In genomic region chr8:4313254-4314124, GRCm38 (mm10) we compare ENCODE assay signal across 14 mouse cellular contexts. TPM values are rescaled to one million over a fixed set of nuclear protein-coding genes. Genes with fewer than 3 reads are reported as not detected.
DNase-seq lines count a peak whose midpoint lies in the region; ATAC-seq and TF ChIP-seq lines count a peak whose summit lies in the region.
"Had no signal": no experiment of that assay in that cellular context is flagged by ENCODE, and none has a peak within 500 bp of the region (broad histone marks: within the 10 kb centered on the region; RNA-seq: fewer than 3 reads in every experiment).

No protein-coding gene starts in this region.

- no peak for ATAC-seq in hindbrain, embryonic 13.5 days (ENCODE audit: low FRiP score)
- ATAC-seq in cerebellum, adult (ENCODE audit: insufficient number of reproducible peaks, low FRiP score, low TSS enrichment) = no peak
- ATAC-seq: intestine, embryonic 16.5 days had no signal

- no peaks in the 10 kb centered on the region for H3K27me3 ChIP-seq in C2C12 (ENCODE audit: control insufficient read depth, insufficient read depth, insufficient read length)
- no peaks in the 10 kb centered on the region for H3K27me3 ChIP-seq in hindbrain, embryonic 13.5 days
- H3K27me3 ChIP-seq: embryonic facial prominence, embryonic 13.5 days; limb, embryonic 15.5 days; neural tube, embryonic 13.5 days had no signal

- H3K36me3 ChIP-seq in C2C12 (ENCODE audit: control insufficient read depth, insufficient read depth) = peaks cover 47% of the 10 kb centered on the region
- peaks cover 30% of the 10 kb centered on the region for H3K36me3 ChIP-seq in hindbrain, embryonic 13.5 days

- H3K4me2 ChIP-seq in hindbrain, embryonic 13.5 days = no peak overlapping the region
- H3K4me2 ChIP-seq: embryonic facial prominence, embryonic 13.5 days; heart, embryonic 11.5 days; limb, embryonic 15.5 days; neural tube, embryonic 13.5 days had no signal

- H3K4me1 ChIP-seq in hindbrain, embryonic 13.5 days (replicated peaks) = no peaks in the 10 kb centered on the region; the same call in 1 of the 2 replicates

- peak; percentile 41 for DNase-seq in layer of hippocampus, adult 9-11 months
- DNase-seq in layer of hippocampus, adult 9-10 months (ENCODE audit: low spot score) = no peak
- DNase-seq in CD8-positive naive resting alpha-beta T cell, adult 2 months (ENCODE audit: low read depth in 2 of 2, low spot score in 2 of 2) = peak; percentile 43 to 60
- DNase-seq in fibroblast of lung, adult 2 months (ENCODE audit: low read depth) = peak; percentile 29
- DNase-seq: cerebellum, adult 9-10 months; right cerebral cortex, adult 18-20 months had no signal

- no peak overlapping the region for H3K4me3 ChIP-seq in C2C12 (ENCODE audit: insufficient read depth, poor library complexity, severe bottlenecking)
- H3K4me3 ChIP-seq in hindbrain, embryonic 13.5 days = no peak overlapping the region
- H3K4me3 ChIP-seq: embryonic facial prominence, embryonic 13.5 days; limb, embryonic 15.5 days; neural tube, embryonic 13.5 days had no signal

- peaks cover 97% of the 10 kb centered on the region for H3K79me2 ChIP-seq in C2C12 (ENCODE audit: control insufficient read depth, insufficient read depth)

- no peak overlapping the region for H3K9ac ChIP-seq in hindbrain, embryonic 13.5 days
- H3K9ac ChIP-seq: embryonic facial prominence, embryonic 13.5 days; limb, embryonic 15.5 days; neural tube, embryonic 13.5 days had no signal

- 91% methylated on average over 3 of the region's 3 CpGs for WGBS in hindbrain, embryonic 13.5 days

- TF ChIP-seq CTCF in C2C12 (IDR thresholded peaks at IDR 0.05; ENCODE audit: control insufficient read depth, insufficient read depth, insufficient read length) = no peak

- H3ac ChIP-seq in C2C12 (ENCODE audit: control insufficient read depth, insufficient read length, low read depth) = peak overlapping the region; percentile 12

- no peak overlapping the region for H3K27ac ChIP-seq in hindbrain, embryonic 13.5 days
- H3K27ac ChIP-seq: embryonic facial prominence, embryonic 13.5 days; limb, embryonic 15.5 days; neural tube, embryonic 13.5 days had no signal

- no peaks in the 10 kb centered on the region for H3K9me3 ChIP-seq in hindbrain, embryonic 13.5 days
- H3K9me3 ChIP-seq: embryonic facial prominence, embryonic 13.5 days; limb, embryonic 15.5 days; neural tube, embryonic 13.5 days had no signal

- peaks cover 86% of the 10 kb centered on the region for H3K79me3 ChIP-seq in C2C12 (ENCODE audit: low read depth)

TF ChIP-seq in C2C12, 6 proteins besides CTCF, POLR2A, EP300 and RAD21:
- TF ChIP-seq FOSL1 (IDR thresholded peaks at IDR 0.05; ENCODE audit: insufficient read depth, low read length, poor library complexity, severe bottlenecking) (no peak), MYOD1 (IDR thresholded peaks at IDR 0.05; ENCODE audit: control insufficient read depth, insufficient read length, low read depth) (peak; percentile 6)
TF ChIP-seq in C2C12: peak in this region for 1.

RNA-seq across cellular contexts. Expression of gene Ccl25, which starts 11.5 kb away (rescaled TPM):
- polyA plus RNA-seq in C2C12 (2012; fragmentation: generic; extraction: Trizol) = 6.0 TPM
- 22.3 and 24.9 TPM in 2 replicates for polyA plus RNA-seq in hindbrain, embryonic 13.5 days (2015; fragmentation: Nextera tagmentation; extraction: Ambion mirVana)

RNA-seq across cellular contexts. Expression of gene Elavl1, which starts 11.7 kb away (rescaled TPM):
- 63.8 TPM for polyA plus RNA-seq in C2C12 (2012; fragmentation: generic; extraction: Trizol)
- polyA plus RNA-seq in hindbrain, embryonic 13.5 days (2015; fragmentation: Nextera tagmentation; extraction: Ambion mirVana) = 121 and 127 TPM in 2 replicates

RNA-seq across cellular contexts. Expression of gene Timm44, which starts 37.8 kb away (rescaled TPM):
- 38.0 TPM for polyA plus RNA-seq in C2C12 (2012; fragmentation: generic; extraction: Trizol)
- 41.5 and 42.6 TPM in 2 replicates for polyA plus RNA-seq in hindbrain, embryonic 13.5 days (2015; fragmentation: Nextera tagmentation; extraction: Ambion mirVana)

RNA-seq across cellular contexts. Expression of gene Ctxn1, which starts 54.4 kb away (rescaled TPM):
- 45.0 TPM for polyA plus RNA-seq in C2C12 (2012; fragmentation: generic; extraction: Trizol)
- 281 and 287 TPM in 2 replicates for polyA plus RNA-seq in hindbrain, embryonic 13.5 days (2015; fragmentation: Nextera tagmentation; extraction: Ambion mirVana)
